ENCODE assay signal across 25 mouse cellular contexts in genomic region chr5:139403692-139404260, GRCm38 (mm10). TPM values are rescaled to one million over a fixed set of nuclear protein-coding genes. Genes with fewer than 3 reads are reported as not detected.
A peak's percentile ranks its signal among the peaks of the same experiment; 100 is the strongest.
DNase-seq lines count a peak whose midpoint lies in the region; ATAC-seq lines count a peak whose summit lies in the region.
"Had no signal": no experiment of that assay in that cellular context is flagged by ENCODE, and none has a peak within 500 bp of the region (broad histone marks: within the 10 kb centered on the region; RNA-seq: fewer than 3 reads in every experiment).

No protein-coding gene starts in this region.

- H3K4me3 ChIP-seq in liver, embryonic 13.5 days (replicated peaks): no peak overlapping the region
- H3K4me3 ChIP-seq: embryonic facial prominence, embryonic 15.5 days; hindbrain, embryonic 10.5 days had no signal

- no peak overlapping the region for H3K9ac ChIP-seq in liver, embryonic 13.5 days
- H3K9ac ChIP-seq: embryonic facial prominence, embryonic 15.5 days had no signal

- peaks cover 56% of the 10 kb centered on the region for H3K4me1 ChIP-seq in liver, embryonic 13.5 days (replicated peaks)

- no peaks in the 10 kb centered on the region for H3K27me3 ChIP-seq in liver, embryonic 13.5 days
- H3K27me3 ChIP-seq: embryonic facial prominence, embryonic 15.5 days had no signal

- H3K4me2 ChIP-seq in liver, embryonic 13.5 days: no peak overlapping the region; the same call in 1 of the 2 replicates
- H3K4me2 ChIP-seq: embryonic facial prominence, embryonic 15.5 days had no signal

- no peaks in the 10 kb centered on the region for H3K36me3 ChIP-seq in liver, embryonic 13.5 days
- H3K36me3 ChIP-seq: embryonic facial prominence, embryonic 15.5 days; hindbrain, embryonic 10.5 days had no signal

- H3K27ac ChIP-seq in liver, embryonic 13.5 days: peak overlapping the region; percentile 78
- H3K27ac ChIP-seq: embryonic facial prominence, embryonic 15.5 days had no signal

- H3K9me3 ChIP-seq in liver, embryonic 13.5 days (replicated peaks): no peaks in the 10 kb centered on the region
- H3K9me3 ChIP-seq: embryonic facial prominence, embryonic 15.5 days; hindbrain, embryonic 10.5 days had no signal

- WGBS in liver, embryonic 13.5 days (ENCODE audit: insufficient replicate concordance): 56% methylated on average over 8 of the region's 8 CpGs

- peak; percentile 33 for ATAC-seq in common myeloid progenitor, adult 5-6 weeks (replicated peaks; ENCODE audit: low read depth, poor library complexity, severe bottlenecking)
- no peak for ATAC-seq in liver, embryonic 13.5 days (ENCODE audit: low read depth)
- peak; percentile 13 for ATAC-seq in monocyte, adult 5-6 weeks (replicated peaks; ENCODE audit: insufficient number of reproducible peaks, low FRiP score, low TSS enrichment, poor library complexity, severe bottlenecking)
- ATAC-seq: midbrain, embryonic 16.5 days had no signal

- DNase-seq in lung, postnatal 4 days: peak; percentile 48 to 51
- no peak for DNase-seq in lung, adult 18-20 months
- no peak for DNase-seq in liver, embryonic 13.5 days
- no peak for DNase-seq in kidney, adult 9 months
- no peak for DNase-seq in adrenal gland, adult 18-20 months (ENCODE audit: low spot score in 2 of 2)
- DNase-seq: cerebellum, adult 18-20 months; gastrocnemius, postnatal 36 days; kidney, adult 2 months; lung, postnatal 36 days; right cerebral cortex, postnatal 25 days; thymus, postnatal 36 days had no signal

RNA-seq across cellular contexts. Expression of gene C130050O18Rik, which starts 1.3 kb away (rescaled TPM):
- 0.53 and 1.6 TPM in 2 replicates for total RNA-seq in common myeloid progenitor, adult 5-6 weeks (2017)
- 0.89 and 1.1 TPM in 2 replicates for polyA plus RNA-seq in liver, embryonic 13.5 days (2015; fragmentation: Nextera tagmentation; extraction: Ambion mirVana)
- 28.4 to 51.7 TPM (median 32.7 TPM) in 3 replicates for total RNA-seq in monocyte, adult 5-6 weeks (2017)
- under 1 TPM; 0.53 to 0.93 TPM for total RNA-seq in adrenal gland, adult 18-20 months (2021)

RNA-seq across cellular contexts. Expression of gene Gper1, which starts 19.2 kb away (rescaled TPM):
- not detected in 2 replicates for total RNA-seq in common myeloid progenitor, adult 5-6 weeks (2017)
- 0.17 and 0.31 TPM in 2 replicates for polyA plus RNA-seq in liver, embryonic 13.5 days (2015; fragmentation: Nextera tagmentation; extraction: Ambion mirVana)
- total RNA-seq in monocyte, adult 5-6 weeks (2017): 0.53 to 1.3 TPM in 2 of 3 replicates, not detected in the other
- 1 to 10 TPM; 3.3 to 4.9 TPM for total RNA-seq in adrenal gland, adult 18-20 months (2021)
- total RNA-seq: liver, adult 2 months had no signal

RNA-seq across cellular contexts. Expression of gene Gpr146, which starts 26.3 kb away (rescaled TPM):
- total RNA-seq in common myeloid progenitor, adult 5-6 weeks (2017): 4.9 and 5.4 TPM in 2 replicates
- polyA plus RNA-seq in liver, embryonic 13.5 days (2015; fragmentation: Nextera tagmentation; extraction: Ambion mirVana): 18.8 and 20.2 TPM in 2 replicates
- total RNA-seq in monocyte, adult 5-6 weeks (2017): 6.9 to 10.8 TPM (median 9.8 TPM) in 3 replicates
- total RNA-seq in adrenal gland, adult 18-20 months (2021): 10 to 100 TPM; 11.0 to 23.9 TPM

RNA-seq across cellular contexts. Expression of gene Cyp2w1, which starts 51.4 kb away (rescaled TPM):
- not detected in 2 replicates for total RNA-seq in common myeloid progenitor, adult 5-6 weeks (2017)
- not detected in 2 replicates for polyA plus RNA-seq in liver, embryonic 13.5 days (2015; fragmentation: Nextera tagmentation; extraction: Ambion mirVana)
- total RNA-seq in monocyte, adult 5-6 weeks (2017): not detected in 3 replicates
- not detected for total RNA-seq in adrenal gland, adult 18-20 months (2021)
- total RNA-seq: ES-E14; gastrocnemius, postnatal 36 days; layer of hippocampus, postnatal 25 days; left cerebral cortex, postnatal 36 days; liver, adult 2 months had no signal
- polyA plus RNA-seq: cortical plate, adult 2 months; forebrain, embryonic 11.5 days; heart, embryonic 14.5 days; hindbrain, embryonic 10.5 days; kidney, adult 2 months; liver, adult 2 months; midbrain, embryonic 16.5 days; neural tube, embryonic 11.5 days; testis, adult 2 months had no signal

RNA-seq across cellular contexts. Expression of gene Cox19, which starts 52.6 kb away (rescaled TPM):
- total RNA-seq in common myeloid progenitor, adult 5-6 weeks (2017): 10.9 and 17.8 TPM in 2 replicates
- 68.5 and 72.3 TPM in 2 replicates for polyA plus RNA-seq in liver, embryonic 13.5 days (2015; fragmentation: Nextera tagmentation; extraction: Ambion mirVana)
- 9.5 to 46.4 TPM (median 15.2 TPM) in 3 replicates for total RNA-seq in monocyte, adult 5-6 weeks (2017)
- total RNA-seq in adrenal gland, adult 18-20 months (2021): 100 to 1,000 TPM in 1 of 2 experiments, 10 to 100 TPM in 1; 75.7 to 130 TPM

Comparison
In these comparisons a context has a peak if more than half of its experiments do, and no peak if none do; other contexts are left out.
1. DNase-seq: peak in lung, postnatal 4 days (2 of 2); none in lung, adult 18-20 months (0 of 2), liver, embryonic 13.5 days (single experiment), kidney, adult 9 months (single experiment) and adrenal gland, adult 18-20 months (0 of 2).
2. RNA of gene C130050O18Rik, which starts 1.3 kb away (total RNA-seq): 28.4 to 51.7 TPM in monocyte, adult 5-6 weeks; 0.53 to 1.6 TPM in common myeloid progenitor, adult 5-6 weeks and 0.53 to 0.93 TPM in adrenal gland, adult 18-20 months; every median in the first group is over 10 times any median in the second.